Mouse (Mus musculus) sigmoid colon, adult 10 weeks (tissue): Measurements from ENCODE around the gene Ctsq. TPM values are rescaled to one million over a fixed set of nuclear protein-coding genes. Genes with fewer than 3 reads are reported as not detected.

Experiments
- polyA plus RNA-seq: library from polyadenylated mRNA; stranded (reverse); fragments of 350-450 nt; fragmentation: Illumina TruSeq; extraction: RNeasy Lipid Tissue Mini Kit (QIAGEN cat#74804); gene quantifications from one replicate; pipeline ENCODE4 v1.2.3, GENCODE M21; 2014; ENCODE audit warnings: low read depth, low replicate concordance

Ctsq gene
- polyA plus RNA-seq = not detected

DNA sequence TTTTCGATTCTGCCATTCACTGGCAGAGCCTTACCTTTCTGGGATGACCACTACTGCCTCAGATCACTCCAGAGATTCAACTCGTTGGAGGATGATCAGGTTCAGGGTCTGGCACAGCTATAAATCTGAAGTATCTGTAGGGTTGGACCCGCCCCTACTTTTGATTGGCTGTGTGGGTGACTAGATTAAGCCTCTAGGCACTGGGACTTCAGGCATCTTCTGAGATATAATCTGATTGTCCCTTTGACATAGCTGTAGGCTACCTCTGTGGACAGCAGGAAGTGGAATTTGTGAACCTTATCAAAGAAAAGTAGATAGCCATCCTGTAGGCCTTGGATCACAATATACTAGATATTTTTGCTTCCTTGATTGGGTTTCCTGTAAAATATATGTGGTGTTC is at the start of gene Ctsq:
Gene Ctsq (minus strand): TSS at position 101 of the 400 bp plus-strand sequence.

DNA sequence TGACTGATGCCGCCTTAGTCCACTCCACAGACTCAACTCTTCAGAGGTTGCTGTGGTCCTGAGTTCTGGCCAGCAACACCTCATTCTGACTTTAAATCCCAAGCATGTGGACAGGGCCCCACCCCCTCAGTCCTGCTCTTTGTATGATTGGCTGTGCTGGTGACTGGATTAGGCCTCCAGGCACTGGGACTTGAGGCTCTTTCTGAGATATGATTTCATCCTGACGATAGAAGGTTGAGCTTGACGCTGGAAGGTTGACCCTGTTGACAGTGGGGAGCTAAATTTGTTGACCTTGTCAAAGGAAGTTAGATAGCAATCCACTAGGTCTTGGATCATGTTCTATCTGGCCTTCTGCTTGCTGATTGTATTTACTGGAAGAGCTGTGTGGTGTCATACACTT is 34.6 kb downstream of the Ctsq start, which contains the start of gene Ctsj:
Gene Ctsj (minus strand): TSS at position 101 of the 400 bp plus-strand sequence.

Other genes with a start within 250 kb of the Ctsq start
- not detected for gene Ctsll3, start 237.8 kb downstream of the Ctsq start, polyA plus RNA-seq
- gene 4930486L24Rik, start 176.2 kb downstream of the Ctsq start, polyA plus RNA-seq = not detected
- not detected for gene Gm49392, start 143.7 kb downstream of the Ctsq start, polyA plus RNA-seq
- 7.9 TPM for gene Ctla2b, start 143.2 kb downstream of the Ctsq start, polyA plus RNA-seq
- gene Tpbpb, start 135.8 kb downstream of the Ctsq start, polyA plus RNA-seq = not detected
- not detected for gene Gm49393, start 105.0 kb downstream of the Ctsq start, polyA plus RNA-seq
- gene Gm49391, start 104.1 kb downstream of the Ctsq start, polyA plus RNA-seq = 14.2 TPM
- 40.8 TPM for gene Ctla2a, start 104.0 kb downstream of the Ctsq start, polyA plus RNA-seq
- gene Tpbpa, start 98.6 kb downstream of the Ctsq start, polyA plus RNA-seq = not detected
- gene Ctsj, start 34.7 kb downstream of the Ctsq start, polyA plus RNA-seq = not detected
- not detected for gene Ctsr, start 123.6 kb upstream of the Ctsq start, polyA plus RNA-seq
- not detected for gene Cts6, start 162.8 kb upstream of the Ctsq start, polyA plus RNA-seq
- not detected for gene Cts8, start 214.7 kb upstream of the Ctsq start, polyA plus RNA-seq
- not detected for gene Gm49398, start 248.2 kb upstream of the Ctsq start, polyA plus RNA-seq